Mouse (Mus musculus): ENCODE measurements around the gene Shb. TPM values are rescaled to one million over a fixed set of nuclear protein-coding genes. Genes with fewer than 3 reads are reported as not detected.
"Not testable (repeated sequence)": the region's sequence is repeated elsewhere in the genome, so short reads cannot be mapped to it uniquely, and the experiment has no call there.

The Shb gene
- total RNA-seq, 1 experiment from 2014 or later = 1.0 TPM

- ATAC-seq (replicated peaks; ENCODE audit: insufficient number of reproducible peaks, low FRiP score, low TSS enrichment, poor library complexity, severe bottlenecking) = no peak
These were observed 118.5 kb downstream of the Shb start for GRCm38 (mm10) chr4:45413674-45414338.

GRCm38 (mm10) chr4:45412433-45413192 lies 119.7 kb downstream of the Shb start:
- no peak for ATAC-seq (replicated peaks; ENCODE audit: insufficient number of reproducible peaks, low FRiP score, low TSS enrichment, poor library complexity, severe bottlenecking)

- ATAC-seq (replicated peaks; ENCODE audit: insufficient number of reproducible peaks, low FRiP score, low TSS enrichment, poor library complexity, severe bottlenecking) = no peak
These were observed 121.0 kb downstream of the Shb start for GRCm38 (mm10) chr4:45411181-45411790.

GRCm38 (mm10) chr4:45409270-45409669 lies 123.0 kb downstream of the Shb start:
- ATAC-seq (replicated peaks; ENCODE audit: insufficient number of reproducible peaks, low FRiP score, low TSS enrichment, poor library complexity, severe bottlenecking) = peak; percentile 38

- peak; percentile 87 for ATAC-seq (replicated peaks; ENCODE audit: insufficient number of reproducible peaks, low FRiP score, low TSS enrichment, poor library complexity, severe bottlenecking)
These were observed 123.7 kb downstream of the Shb start, which contains the start of gene Slc25a51 for GRCm38 (mm10) chr4:45408427-45409132. Slc25a51 (minus strand) TSS chr4:45408766.

- no peak for ATAC-seq (replicated peaks; ENCODE audit: insufficient number of reproducible peaks, low FRiP score, low TSS enrichment, poor library complexity, severe bottlenecking)
These were observed 124.5 kb downstream of the Shb start for GRCm38 (mm10) chr4:45407703-45408334.

GRCm38 (mm10) chr4:45407001-45407702 lies 125.1 kb downstream of the Shb start:
- ATAC-seq (replicated peaks; ENCODE audit: insufficient number of reproducible peaks, low FRiP score, low TSS enrichment, poor library complexity, severe bottlenecking) = no peak

GRCm38 (mm10) chr4:45406397-45406796 lies 125.9 kb downstream of the Shb start:
- ATAC-seq (replicated peaks; ENCODE audit: insufficient number of reproducible peaks, low FRiP score, low TSS enrichment, poor library complexity, severe bottlenecking) = no peak

- no peak for ATAC-seq (replicated peaks; ENCODE audit: insufficient number of reproducible peaks, low FRiP score, low TSS enrichment, poor library complexity, severe bottlenecking)
These were observed 127.0 kb downstream of the Shb start for GRCm38 (mm10) chr4:45405315-45405714.

- ATAC-seq (replicated peaks; ENCODE audit: insufficient number of reproducible peaks, low FRiP score, low TSS enrichment, poor library complexity, severe bottlenecking) = no peak
These were observed 128.2 kb downstream of the Shb start for GRCm38 (mm10) chr4:45404086-45404485.

GRCm38 (mm10) chr4:45403499-45403878 lies 128.8 kb downstream of the Shb start:
- ATAC-seq (replicated peaks; ENCODE audit: insufficient number of reproducible peaks, low FRiP score, low TSS enrichment, poor library complexity, severe bottlenecking) = no peak

GRCm38 (mm10) chr4:45402878-45403498 lies 129.3 kb downstream of the Shb start:
- ATAC-seq (replicated peaks; ENCODE audit: insufficient number of reproducible peaks, low FRiP score, low TSS enrichment, poor library complexity, severe bottlenecking) = no peak

- no peak for ATAC-seq (replicated peaks; ENCODE audit: insufficient number of reproducible peaks, low FRiP score, low TSS enrichment, poor library complexity, severe bottlenecking)
These were observed 130.0 kb downstream of the Shb start for GRCm38 (mm10) chr4:45402281-45402680.

- no peak for ATAC-seq (replicated peaks; ENCODE audit: insufficient number of reproducible peaks, low FRiP score, low TSS enrichment, poor library complexity, severe bottlenecking)
These were observed 132.7 kb downstream of the Shb start for GRCm38 (mm10) chr4:45399421-45400210.

GRCm38 (mm10) chr4:45398315-45398714 lies 134.0 kb downstream of the Shb start:
- ATAC-seq (replicated peaks; ENCODE audit: insufficient number of reproducible peaks, low FRiP score, low TSS enrichment, poor library complexity, severe bottlenecking) = not testable (repeated sequence)

GRCm38 (mm10) chr4:45396211-45396610 lies 136.1 kb downstream of the Shb start:
- not testable (repeated sequence) for ATAC-seq (replicated peaks; ENCODE audit: insufficient number of reproducible peaks, low FRiP score, low TSS enrichment, poor library complexity, severe bottlenecking)

GRCm38 (mm10) chr4:45393658-45394057 lies 138.6 kb downstream of the Shb start:
- ATAC-seq (replicated peaks; ENCODE audit: insufficient number of reproducible peaks, low FRiP score, low TSS enrichment, poor library complexity, severe bottlenecking) = peak; percentile 34; the same call in 1 of the 2 replicates

Measured in monocyte, adult 5-6 weeks (primary cell).